Mouse (Mus musculus) heart, embryonic 11.5 days (tissue): ENCODE measurements around the gene Fnbp1l. TPM values are rescaled to one million over a fixed set of nuclear protein-coding genes. Genes with fewer than 3 reads are reported as not detected.

Source experiments
- microRNA-seq: library from miRNA; unstranded; fragments of <30 nt; microRNA quantifications from one replicate; pipeline ENCODE4, GENCODE M21; 2016; ENCODE audit warnings: borderline number of aligned reads
- polyA plus RNA-seq: library from polyadenylated mRNA; unstranded; fragments of >200 nt; fragmentation: Nextera tagmentation; extraction: Ambion mirVana; gene quantifications from 2 replicates; pipeline ENCODE4 v1.2.1, GENCODE M21; 2014

Fnbp1l gene
- polyA plus RNA-seq, 1 experiment from 2014 or later: 35.1 TPM

Small RNA genes lying within 50 kb of the gene (microRNA-seq; reads per million reads assigned to microRNA genes)
- gene Mir7657: not detected

Other genes starting within 250 kb of the Fnbp1l start
- gene Pde5a, start 109.2 kb upstream of the Fnbp1l start, polyA plus RNA-seq: 3.1 and 4.5 TPM in 2 replicates